Mouse (Mus musculus): Measurements from ENCODE around the gene Rassf1. TPM values are rescaled to one million over a fixed set of nuclear protein-coding genes. Genes with fewer than 3 reads are reported as not detected.

The Rassf1 gene
- polyA plus RNA-seq, 1 experiment: 50.8 TPM

DNA sequence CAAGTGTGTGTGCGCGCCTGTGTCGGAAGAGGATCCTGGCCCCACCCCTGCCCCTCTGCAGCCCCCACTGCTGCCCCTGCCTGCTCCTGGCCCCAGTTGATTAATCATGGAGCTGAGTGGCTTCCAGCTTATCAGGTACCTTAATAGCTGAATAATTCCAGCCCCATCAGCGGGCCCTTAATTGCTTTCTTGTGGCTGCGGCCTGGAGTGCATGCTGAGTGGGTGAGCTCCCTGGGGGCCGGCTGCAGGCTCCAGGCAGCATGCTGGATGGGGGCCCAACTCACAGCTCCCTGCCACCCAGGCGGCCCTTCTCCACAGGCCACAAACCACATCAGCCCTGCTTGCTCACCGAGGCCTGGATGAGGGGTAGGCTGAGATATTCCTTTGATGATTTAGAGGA, 39.9 kb upstream of the Rassf1 start:
- no peak overlapping the region for H3K27ac ChIP-seq (ENCODE audit: control insufficient read depth, insufficient read depth, low read length)
- no peaks in the 10 kb centered on the region for H3K36me3 ChIP-seq (ENCODE audit: control insufficient read depth, insufficient read depth, low read length)
- no peaks in the 10 kb centered on the region for H3K4me1 ChIP-seq (replicated peaks; ENCODE audit: control insufficient read depth, insufficient read depth, low read length)
- DNase-seq: no peak
- no peak overlapping the region for H3K4me3 ChIP-seq (ENCODE audit: control insufficient read depth, insufficient read depth, low read length)
- H3K27me3 ChIP-seq (ENCODE audit: control insufficient read depth, insufficient read depth, low read length): no peaks in the 10 kb centered on the region; the same call in 1 of the 2 replicates
- TF ChIP-seq CTCF (IDR thresholded peaks at IDR 0.05; ENCODE audit: borderline replicate concordance, control insufficient read depth, extremely low read depth, insufficient read depth, low read length, poor library complexity) (no peak), POLR2A (IDR thresholded peaks at IDR 0.05; ENCODE audit: control insufficient read depth, extremely low read depth, insufficient read depth, low read length, poor library complexity) (no peak)
- 64% methylated on average over 8 of the region's 8 CpGs for WGBS

DNA sequence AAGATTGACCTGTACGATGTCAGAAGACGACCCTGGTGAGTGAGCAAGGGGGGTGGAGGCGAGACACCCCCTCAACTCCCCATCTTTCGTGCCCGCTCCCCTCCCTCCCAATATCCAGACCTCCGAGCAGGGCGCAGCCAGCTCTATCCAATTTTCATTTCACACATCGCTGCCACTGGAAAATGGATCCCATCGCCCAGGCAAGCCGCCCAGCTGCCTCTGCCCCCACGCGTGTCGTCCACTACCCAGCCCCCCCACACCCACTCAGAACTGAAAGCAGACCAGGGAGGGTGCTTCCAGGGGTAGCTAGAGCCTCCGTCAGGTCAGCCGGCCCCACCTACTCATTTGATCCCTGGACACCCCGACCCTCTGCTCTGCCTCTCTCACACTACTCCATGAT, 39.0 kb upstream of the Rassf1 start:
- no peak for TF ChIP-seq POLR2A (IDR thresholded peaks at IDR 0.05; ENCODE audit: control insufficient read depth, extremely low read depth, insufficient read depth, low read length, poor library complexity)
- TF ChIP-seq CTCF (IDR thresholded peaks at IDR 0.05; ENCODE audit: borderline replicate concordance, control insufficient read depth, extremely low read depth, insufficient read depth, low read length, poor library complexity): no peak
- no peak overlapping the region for H3K27ac ChIP-seq (ENCODE audit: control insufficient read depth, insufficient read depth, low read length)
- H3K4me3 ChIP-seq (ENCODE audit: control insufficient read depth, insufficient read depth, low read length): no peak overlapping the region
- no peaks in the 10 kb centered on the region; the same call in 1 of the 2 replicates for H3K27me3 ChIP-seq (ENCODE audit: control insufficient read depth, insufficient read depth, low read length)
- 88% methylated on average over 16 of the region's 16 CpGs for WGBS
- no peak for DNase-seq
- no peaks in the 10 kb centered on the region for H3K4me1 ChIP-seq (replicated peaks; ENCODE audit: control insufficient read depth, insufficient read depth, low read length)
- no peaks in the 10 kb centered on the region for H3K36me3 ChIP-seq (ENCODE audit: control insufficient read depth, insufficient read depth, low read length)

DNA sequence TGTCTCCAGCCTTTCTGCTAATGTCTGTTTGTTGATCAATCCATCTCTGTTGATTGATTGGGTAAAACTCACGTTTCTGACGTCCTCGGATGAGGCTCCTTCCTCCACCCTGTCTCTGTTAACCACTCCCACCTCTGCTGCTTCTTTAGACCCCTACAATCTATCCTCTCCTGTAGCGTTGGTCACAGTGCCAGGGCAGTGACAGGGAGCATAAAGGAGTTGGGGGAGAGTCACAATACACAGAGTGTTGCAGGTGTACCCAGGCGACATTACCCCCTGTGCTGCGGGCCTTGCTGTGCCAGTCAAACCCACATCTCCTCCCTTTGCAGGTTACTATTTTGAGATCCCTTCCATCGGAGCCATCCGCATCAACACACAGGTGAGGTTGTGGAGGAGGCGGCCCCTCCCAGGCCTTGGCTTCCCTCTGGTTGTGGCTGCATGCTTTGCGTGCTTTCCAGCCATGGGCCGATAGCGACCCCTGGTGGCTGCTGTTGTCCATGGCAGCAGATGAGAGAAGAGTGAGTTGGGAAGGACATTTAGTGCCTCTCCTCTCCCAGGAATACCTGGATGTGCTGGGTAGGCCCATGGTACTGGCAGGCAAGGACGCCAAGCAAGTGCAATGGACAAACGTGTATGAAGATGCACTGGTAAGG, 36.9 kb upstream of the Rassf1 start:
- Histone ChIP-seq H3K36me3 (ENCODE audit: control insufficient read depth, insufficient read depth, low read length) (no peaks in the 10 kb centered on the region), H3K4me3 (ENCODE audit: control insufficient read depth, insufficient read depth, low read length) (no peak overlapping the region), H3K4me1 (replicated peaks; ENCODE audit: control insufficient read depth, insufficient read depth, low read length) (no peaks in the 10 kb centered on the region), H3K27ac (ENCODE audit: control insufficient read depth, insufficient read depth, low read length) (no peak overlapping the region), H3K27me3 (ENCODE audit: control insufficient read depth, insufficient read depth, low read length) (no peaks in the 10 kb centered on the region; the same call in 1 of the 2 replicates)
- peak; percentile 84 for DNase-seq
- TF ChIP-seq POLR2A (IDR thresholded peaks at IDR 0.05; ENCODE audit: control insufficient read depth, extremely low read depth, insufficient read depth, low read length, poor library complexity): no peak
- TF ChIP-seq CTCF (IDR thresholded peaks at IDR 0.05; ENCODE audit: borderline replicate concordance, control insufficient read depth, extremely low read depth, insufficient read depth, low read length, poor library complexity): peak; percentile 99
- 31% methylated on average over 14 of the region's 14 CpGs for WGBS

DNA sequence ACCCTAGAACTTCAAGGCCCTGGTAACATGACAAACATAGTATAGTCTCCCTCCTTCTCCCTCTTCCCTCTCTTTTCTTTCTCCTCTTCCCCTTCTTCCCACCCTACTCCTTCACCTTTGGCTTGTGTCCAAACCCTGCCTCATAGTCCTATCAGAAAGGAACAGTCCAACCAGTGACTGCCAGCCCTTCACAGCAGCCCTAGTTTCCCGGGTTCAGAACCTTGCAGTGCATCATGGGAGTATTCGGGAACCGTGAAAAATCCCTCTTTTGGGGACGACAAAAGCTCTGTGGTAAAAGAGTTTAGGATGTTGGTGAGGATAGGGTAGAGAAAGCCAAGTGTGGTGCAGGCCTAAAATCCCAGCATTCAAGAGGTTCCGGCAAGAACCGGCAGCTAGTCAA, 31.0 kb upstream of the Rassf1 start:
- Histone ChIP-seq H3K4me1 (replicated peaks; ENCODE audit: control insufficient read depth, insufficient read depth, low read length) (peaks cover 17% of the 10 kb centered on the region), H3K27ac (ENCODE audit: control insufficient read depth, insufficient read depth, low read length) (no peak overlapping the region), H3K27me3 (ENCODE audit: control insufficient read depth, insufficient read depth, low read length) (no peaks in the 10 kb centered on the region), H3K4me3 (ENCODE audit: control insufficient read depth, insufficient read depth, low read length) (no peak overlapping the region), H3K36me3 (ENCODE audit: control insufficient read depth, insufficient read depth, low read length) (no peaks in the 10 kb centered on the region)
- no peak for DNase-seq
- TF ChIP-seq CTCF (IDR thresholded peaks at IDR 0.05; ENCODE audit: borderline replicate concordance, control insufficient read depth, extremely low read depth, insufficient read depth, low read length, poor library complexity) (no peak), POLR2A (IDR thresholded peaks at IDR 0.05; ENCODE audit: control insufficient read depth, extremely low read depth, insufficient read depth, low read length, poor library complexity) (no peak)
- 90% methylated on average over 6 of the region's 6 CpGs for WGBS

DNA sequence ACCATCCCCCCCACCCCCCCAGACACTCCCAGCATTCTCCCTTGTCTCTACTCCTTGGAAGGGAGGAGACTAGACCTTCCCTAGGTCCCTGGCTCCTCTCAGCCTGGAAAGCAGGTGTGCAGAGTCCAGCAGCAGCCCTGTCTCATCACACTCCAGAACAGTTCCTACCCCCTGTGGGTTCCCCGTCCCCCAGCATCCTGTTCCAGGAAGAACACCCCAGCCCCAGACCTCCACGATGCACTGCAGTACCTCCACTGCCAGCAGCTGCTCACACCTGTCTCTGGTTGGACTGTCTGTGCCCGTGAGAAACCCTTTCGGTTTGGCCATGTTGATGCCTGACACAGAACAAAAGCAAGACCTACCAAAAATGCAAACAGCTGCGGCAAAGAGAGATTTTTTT, 30.2 kb upstream of the Rassf1 start:
- 4% methylated on average over 5 of the region's 5 CpGs for WGBS
- Histone ChIP-seq H3K4me3 (ENCODE audit: control insufficient read depth, insufficient read depth, low read length) (no peak overlapping the region), H3K27ac (ENCODE audit: control insufficient read depth, insufficient read depth, low read length) (peak overlapping the region; percentile 55), H3K36me3 (ENCODE audit: control insufficient read depth, insufficient read depth, low read length) (no peaks in the 10 kb centered on the region), H3K27me3 (ENCODE audit: control insufficient read depth, insufficient read depth, low read length) (no peaks in the 10 kb centered on the region), H3K4me1 (replicated peaks; ENCODE audit: control insufficient read depth, insufficient read depth, low read length) (peaks cover 18% of the 10 kb centered on the region)
- DNase-seq: peak; percentile 64
- no peak for TF ChIP-seq POLR2A (IDR thresholded peaks at IDR 0.05; ENCODE audit: control insufficient read depth, extremely low read depth, insufficient read depth, low read length, poor library complexity)
- no peak for TF ChIP-seq CTCF (IDR thresholded peaks at IDR 0.05; ENCODE audit: borderline replicate concordance, control insufficient read depth, extremely low read depth, insufficient read depth, low read length, poor library complexity)

DNA sequence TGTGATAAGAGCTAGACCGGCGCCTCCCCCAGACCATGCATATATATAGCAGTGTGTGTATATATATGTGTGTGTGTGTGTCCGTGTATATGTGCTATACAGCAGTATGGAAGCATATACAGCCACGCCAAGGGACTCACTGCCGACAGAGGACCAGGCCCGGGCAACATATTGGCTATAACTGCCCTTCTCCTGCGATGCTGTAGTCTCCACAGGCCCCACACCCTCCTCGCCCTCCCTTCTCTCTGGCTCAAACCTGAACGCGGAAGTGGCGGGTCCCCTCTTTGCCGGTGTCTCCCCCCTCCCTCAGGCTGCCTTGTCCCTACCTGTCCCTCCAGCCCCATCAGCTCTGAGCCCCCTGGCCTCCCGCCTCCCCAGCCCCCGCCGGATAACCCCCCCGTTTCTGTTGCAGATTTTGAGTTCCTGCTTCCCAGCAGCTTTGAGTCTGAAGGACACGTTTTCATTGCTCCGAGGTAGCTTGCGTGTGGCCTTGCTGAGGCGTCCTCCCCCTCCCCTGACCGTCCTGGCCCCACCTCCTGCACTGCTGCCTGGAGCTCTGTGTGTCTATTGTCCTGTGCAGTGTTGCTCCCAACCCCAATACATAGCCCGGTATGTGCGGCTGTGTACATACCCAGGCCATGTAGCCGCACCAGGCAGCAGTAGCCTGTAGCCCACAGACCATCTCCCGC, 29.5 kb upstream of the Rassf1 start:
- Histone ChIP-seq H3K27me3 (ENCODE audit: control insufficient read depth, insufficient read depth, low read length) (no peaks in the 10 kb centered on the region), H3K36me3 (ENCODE audit: control insufficient read depth, insufficient read depth, low read length) (no peaks in the 10 kb centered on the region), H3K4me1 (replicated peaks; ENCODE audit: control insufficient read depth, insufficient read depth, low read length) (peaks cover 24% of the 10 kb centered on the region), H3K4me3 (ENCODE audit: control insufficient read depth, insufficient read depth, low read length) (peak overlapping the region; percentile 29), H3K27ac (ENCODE audit: control insufficient read depth, insufficient read depth, low read length) (peak overlapping the region; percentile 55)
- TF ChIP-seq POLR2A (IDR thresholded peaks at IDR 0.05; ENCODE audit: control insufficient read depth, extremely low read depth, insufficient read depth, low read length, poor library complexity): no peak
- TF ChIP-seq CTCF (IDR thresholded peaks at IDR 0.05; ENCODE audit: borderline replicate concordance, control insufficient read depth, extremely low read depth, insufficient read depth, low read length, poor library complexity): no peak
- peak; percentile 68 for DNase-seq
- WGBS: 11% methylated on average over 25 of the region's 25 CpGs

Measured in thymus, adult 2 months (tissue).